Mouse (Mus musculus): ENCODE data around the gene Sipa1l1. TPM values are rescaled to one million over a fixed set of nuclear protein-coding genes. Genes with fewer than 3 reads are reported as not detected.
"Not testable (repeated sequence)": the region's sequence is repeated elsewhere in the genome, so short reads cannot be mapped to it uniquely, and the experiment has no call there.

Gene Sipa1l1
- polyA plus RNA-seq, 1 experiment from 2014 or later: 34.0 TPM

- H3K4me1 ChIP-seq: peaks cover 32% of the 10 kb centered on the region
These were observed 304.1 kb downstream of the Sipa1l1 start for GRCm38 (mm10) chr12:82473238-82473637.

GRCm38 (mm10) chr12:82474409-82474808 lies 305.3 kb downstream of the Sipa1l1 start:
- no peak for DNase-seq (ENCODE audit: low spot score)
- no peak overlapping the region for H3K4me3 ChIP-seq

More at GRCm38 (mm10) chr12:82473238-82473637, 304.1 kb downstream of the Sipa1l1 start:
- H3K36me3 ChIP-seq (replicated peaks): no peaks in the 10 kb centered on the region
- no peak overlapping the region for H3K27ac ChIP-seq (replicated peaks)
- DNase-seq (ENCODE audit: low spot score): no peak
- 87% methylated on average over 4 of the region's 4 CpGs for WGBS
- peaks cover 16% of the 10 kb centered on the region; the same call in 1 of the 2 replicates for H3K27me3 ChIP-seq (replicated peaks; ENCODE audit: low read depth, poor library complexity, severe bottlenecking)
- no peak overlapping the region for H3K4me3 ChIP-seq
- no peaks in the 10 kb centered on the region for H3K9me3 ChIP-seq

GRCm38 (mm10) chr12:82476028-82476427 lies 306.9 kb downstream of the Sipa1l1 start:
- no peak overlapping the region for H3K4me3 ChIP-seq
- DNase-seq (ENCODE audit: low spot score): no peak
- H3K4me1 ChIP-seq: peaks cover 32% of the 10 kb centered on the region
- H3K27me3 ChIP-seq (replicated peaks; ENCODE audit: low read depth, poor library complexity, severe bottlenecking): peaks cover 19% of the 10 kb centered on the region; the same call in 1 of the 2 replicates
- 80% methylated on average over 10 of the region's 10 CpGs for WGBS
- no peak overlapping the region for H3K27ac ChIP-seq (replicated peaks)
- no peaks in the 10 kb centered on the region for H3K9me3 ChIP-seq
- no peaks in the 10 kb centered on the region for H3K36me3 ChIP-seq (replicated peaks)

More at GRCm38 (mm10) chr12:82474409-82474808, 305.3 kb downstream of the Sipa1l1 start:
- Histone ChIP-seq H3K36me3 (replicated peaks) (no peaks in the 10 kb centered on the region), H3K9me3 (no peaks in the 10 kb centered on the region), H3K27ac (replicated peaks) (no peak overlapping the region), H3K4me1 (peaks cover 40% of the 10 kb centered on the region), H3K27me3 (replicated peaks; ENCODE audit: low read depth, poor library complexity, severe bottlenecking) (peaks cover 19% of the 10 kb centered on the region; the same call in 1 of the 2 replicates)
- 88% methylated on average over 4 of the region's 4 CpGs for WGBS

GRCm38 (mm10) chr12:82476580-82476979 lies 307.5 kb downstream of the Sipa1l1 start:
- Histone ChIP-seq H3K27ac (replicated peaks) (no peak overlapping the region), H3K36me3 (replicated peaks) (no peaks in the 10 kb centered on the region), H3K9me3 (no peaks in the 10 kb centered on the region), H3K4me3 (no peak overlapping the region), H3K27me3 (replicated peaks; ENCODE audit: low read depth, poor library complexity, severe bottlenecking) (peaks cover 19% of the 10 kb centered on the region; the same call in 1 of the 2 replicates), H3K4me1 (peaks cover 30% of the 10 kb centered on the region)
- 50% methylated on average over 2 of the region's 2 CpGs for WGBS
- no peak for DNase-seq (ENCODE audit: low spot score)

- Histone ChIP-seq H3K27me3 (replicated peaks; ENCODE audit: low read depth, poor library complexity, severe bottlenecking) (peaks cover 19% of the 10 kb centered on the region; the same call in 1 of the 2 replicates), H3K4me1 (peaks cover 30% of the 10 kb centered on the region), H3K36me3 (replicated peaks) (no peaks in the 10 kb centered on the region), H3K4me3 (no peak overlapping the region), H3K27ac (replicated peaks) (no peak overlapping the region; the same call in 1 of the 2 replicates), H3K9me3 (no peaks in the 10 kb centered on the region)
- 28% methylated on average over 5 of the region's 5 CpGs for WGBS
- DNase-seq (ENCODE audit: low spot score): no peak
These were observed 308.7 kb downstream of the Sipa1l1 start for GRCm38 (mm10) chr12:82477826-82478225.

GRCm38 (mm10) chr12:82478256-82478655 lies 309.1 kb downstream of the Sipa1l1 start:
- DNase-seq (ENCODE audit: low spot score): peak; percentile 30
- WGBS: 8% methylated on average over 8 of the region's 8 CpGs
- H3K4me1 ChIP-seq: peaks cover 30% of the 10 kb centered on the region
- H3K27me3 ChIP-seq (replicated peaks; ENCODE audit: low read depth, poor library complexity, severe bottlenecking): peaks cover 19% of the 10 kb centered on the region; the same call in 1 of the 2 replicates
- no peak overlapping the region; the same call in 1 of the 2 replicates for H3K27ac ChIP-seq (replicated peaks)
- H3K4me3 ChIP-seq: no peak overlapping the region
- no peaks in the 10 kb centered on the region for H3K36me3 ChIP-seq (replicated peaks)
- H3K9me3 ChIP-seq: no peaks in the 10 kb centered on the region

- DNase-seq (ENCODE audit: low spot score): no peak
- Histone ChIP-seq H3K27ac (replicated peaks) (no peak overlapping the region), H3K36me3 (replicated peaks) (no peaks in the 10 kb centered on the region), H3K4me3 (no peak overlapping the region), H3K9me3 (no peaks in the 10 kb centered on the region), H3K4me1 (peaks cover 30% of the 10 kb centered on the region), H3K27me3 (replicated peaks; ENCODE audit: low read depth, poor library complexity, severe bottlenecking) (peaks cover 19% of the 10 kb centered on the region; the same call in 1 of the 2 replicates)
- WGBS: 38% methylated on average over 3 of the region's 3 CpGs
These were observed 310.3 kb downstream of the Sipa1l1 start for GRCm38 (mm10) chr12:82479393-82479792.

GRCm38 (mm10) chr12:82480425-82480824 lies 311.3 kb downstream of the Sipa1l1 start:
- H3K4me3 ChIP-seq; DNase-seq (ENCODE audit: low spot score); H3K9me3 ChIP-seq; H3K36me3 ChIP-seq (replicated peaks); H3K27ac ChIP-seq (replicated peaks): not testable (repeated sequence)
- Histone ChIP-seq H3K27me3 (replicated peaks; ENCODE audit: low read depth, poor library complexity, severe bottlenecking) (peaks cover 19% of the 10 kb centered on the region; the same call in 1 of the 2 replicates), H3K4me1 (peaks cover 30% of the 10 kb centered on the region)
- WGBS: 70% methylated on average over 5 of the region's 5 CpGs

- H3K27ac ChIP-seq (replicated peaks): 0 out of 2 replicates have a peak overlapping the region, but pooled peaks have one; percentile 14
- 0 out of 2 replicates have a peak, but pooled peaks cover 2% of the 10 kb centered on the region for H3K9me3 ChIP-seq
- H3K27me3 ChIP-seq (replicated peaks; ENCODE audit: low read depth, poor library complexity, severe bottlenecking): no peaks in the 10 kb centered on the region
- DNase-seq (ENCODE audit: low spot score): no peak
- H3K4me3 ChIP-seq: no peak overlapping the region
- no peaks in the 10 kb centered on the region for H3K36me3 ChIP-seq (replicated peaks)
- 66% methylated on average over 2 of the region's 2 CpGs for WGBS
- H3K4me1 ChIP-seq: no peaks in the 10 kb centered on the region
These were observed 316.3 kb downstream of the Sipa1l1 start for GRCm38 (mm10) chr12:82485466-82485865.

- Histone ChIP-seq H3K4me3 (no peak overlapping the region), H3K27ac (replicated peaks) (no peak overlapping the region), H3K27me3 (replicated peaks; ENCODE audit: low read depth, poor library complexity, severe bottlenecking) (no peaks in the 10 kb centered on the region), H3K4me1 (no peaks in the 10 kb centered on the region), H3K9me3 (0 out of 2 replicates have a peak, but pooled peaks cover 2% of the 10 kb centered on the region), H3K36me3 (replicated peaks) (no peaks in the 10 kb centered on the region)
- WGBS: 52% methylated on average over 6 of the region's 6 CpGs
- no peak for DNase-seq (ENCODE audit: low spot score)
These were observed 317.9 kb downstream of the Sipa1l1 start for GRCm38 (mm10) chr12:82486829-82487560.

GRCm38 (mm10) chr12:82489093-82489492 lies 320.0 kb downstream of the Sipa1l1 start:
- Histone ChIP-seq H3K27me3 (replicated peaks; ENCODE audit: low read depth, poor library complexity, severe bottlenecking) (no peaks in the 10 kb centered on the region), H3K4me1 (no peaks in the 10 kb centered on the region), H3K27ac (replicated peaks) (no peak overlapping the region), H3K4me3 (no peak overlapping the region), H3K36me3 (replicated peaks) (no peaks in the 10 kb centered on the region), H3K9me3 (0 out of 2 replicates have a peak, but pooled peaks cover 2% of the 10 kb centered on the region)
- peak; percentile 55 for DNase-seq (ENCODE audit: low spot score)
- 54% methylated on average over 4 of the region's 4 CpGs for WGBS

- Histone ChIP-seq H3K36me3 (replicated peaks) (no peaks in the 10 kb centered on the region), H3K9me3 (0 out of 2 replicates have a peak, but pooled peaks cover 1% of the 10 kb centered on the region), H3K27ac (replicated peaks) (no peak overlapping the region), H3K4me1 (no peaks in the 10 kb centered on the region), H3K4me3 (no peak overlapping the region), H3K27me3 (replicated peaks; ENCODE audit: low read depth, poor library complexity, severe bottlenecking) (no peaks in the 10 kb centered on the region)
- WGBS: 78% methylated on average over 7 of the region's 7 CpGs
- no peak for DNase-seq (ENCODE audit: low spot score)
These were observed 320.5 kb downstream of the Sipa1l1 start for GRCm38 (mm10) chr12:82489621-82490020.

GRCm38 (mm10) chr12:82492456-82492855 lies 323.3 kb downstream of the Sipa1l1 start:
- H3K4me1 ChIP-seq: no peaks in the 10 kb centered on the region
- WGBS: 88% methylated on average over 9 of the region's 9 CpGs
- no peak overlapping the region for H3K27ac ChIP-seq (replicated peaks)
- H3K9me3 ChIP-seq: no peaks in the 10 kb centered on the region
- DNase-seq (ENCODE audit: low spot score): no peak
- H3K27me3 ChIP-seq (replicated peaks; ENCODE audit: low read depth, poor library complexity, severe bottlenecking): no peaks in the 10 kb centered on the region
- H3K4me3 ChIP-seq: no peak overlapping the region
- no peaks in the 10 kb centered on the region for H3K36me3 ChIP-seq (replicated peaks)
